Mouse (Mus musculus) limb, embryonic 15.5 days (tissue): ENCODE data around the gene Folr1. TPM values are rescaled to one million over a fixed set of nuclear protein-coding genes. Genes with fewer than 3 reads are reported as not detected.

Source experiments
- ATAC-seq: fragments of 200-750 bp; cut with Nextera tagmentation; 2 replicates; pipeline ENCODE4 v1.8.0; 2017; ENCODE audit warnings: low read depth, moderate TSS enrichment; ENCODE audit not compliant: insufficient number of reproducible peaks, low FRiP score, low TSS enrichment
- H3K27ac ChIP-seq: fragments of 300-500 bp; sonication (generic); 2 replicates; pipeline ENCODE4 v1.5.1; 2015; ENCODE audit warnings: moderate library complexity, mild to moderate bottlenecking, inconsistent platforms
- H3K27me3 ChIP-seq: fragments of 300-500 bp; sonication (generic); 2 replicates; pipeline ENCODE4 v1.6.1; 2015; ENCODE audit warnings: inconsistent platforms
- H3K36me3 ChIP-seq: fragments of 300-500 bp; sonication (generic); 2 replicates; pipeline ENCODE4 v1.6.1; 2015; ENCODE audit warnings: inconsistent platforms
- H3K4me1 ChIP-seq: fragments of 300-500 bp; sonication (generic); 2 replicates; pipeline ENCODE4 v1.6.1; 2015; ENCODE audit warnings: inconsistent platforms
- H3K4me2 ChIP-seq: fragments of 300-500 bp; sonication (generic); 2 replicates; pipeline ENCODE4 v1.6.1; 2015; ENCODE audit warnings: mild to moderate bottlenecking, inconsistent platforms
- H3K4me3 ChIP-seq: fragments of 300-500 bp; sonication (generic); 2 replicates; pipeline ENCODE4 v1.5.1; 2015; ENCODE audit warnings: mild to moderate bottlenecking, inconsistent platforms
- H3K9ac ChIP-seq: fragments of 300-500 bp; sonication (generic); 2 replicates; pipeline ENCODE4 v1.6.1; 2015; ENCODE audit warnings: inconsistent platforms
- H3K9me3 ChIP-seq: fragments of 300-500 bp; sonication (generic); 2 replicates; pipeline ENCODE4 v1.6.1; 2016; ENCODE audit warnings: inconsistent platforms
- WGBS: fragments of 180-500 bp; shearing (Covaris S2); methylation state at CpG from one replicate; pipeline ENCODE4 v1.1.7; 2015; 5-methylcytosine and 5-hydroxymethylcytosine counted together
- microRNA-seq: library from miRNA; unstranded; fragments of <30 nt; microRNA quantifications from one replicate; pipeline ENCODE4, GENCODE M21; 2016
- polyA plus RNA-seq: library from polyadenylated mRNA; unstranded; fragments of >200 nt; fragmentation: Nextera tagmentation; extraction: Ambion mirVana; gene quantifications from 2 replicates; pipeline ENCODE4 v1.2.1, GENCODE M21; 2015

The Folr1 gene
- polyA plus RNA-seq, 1 experiment from 2014 or later = 0.65 TPM

DNA sequence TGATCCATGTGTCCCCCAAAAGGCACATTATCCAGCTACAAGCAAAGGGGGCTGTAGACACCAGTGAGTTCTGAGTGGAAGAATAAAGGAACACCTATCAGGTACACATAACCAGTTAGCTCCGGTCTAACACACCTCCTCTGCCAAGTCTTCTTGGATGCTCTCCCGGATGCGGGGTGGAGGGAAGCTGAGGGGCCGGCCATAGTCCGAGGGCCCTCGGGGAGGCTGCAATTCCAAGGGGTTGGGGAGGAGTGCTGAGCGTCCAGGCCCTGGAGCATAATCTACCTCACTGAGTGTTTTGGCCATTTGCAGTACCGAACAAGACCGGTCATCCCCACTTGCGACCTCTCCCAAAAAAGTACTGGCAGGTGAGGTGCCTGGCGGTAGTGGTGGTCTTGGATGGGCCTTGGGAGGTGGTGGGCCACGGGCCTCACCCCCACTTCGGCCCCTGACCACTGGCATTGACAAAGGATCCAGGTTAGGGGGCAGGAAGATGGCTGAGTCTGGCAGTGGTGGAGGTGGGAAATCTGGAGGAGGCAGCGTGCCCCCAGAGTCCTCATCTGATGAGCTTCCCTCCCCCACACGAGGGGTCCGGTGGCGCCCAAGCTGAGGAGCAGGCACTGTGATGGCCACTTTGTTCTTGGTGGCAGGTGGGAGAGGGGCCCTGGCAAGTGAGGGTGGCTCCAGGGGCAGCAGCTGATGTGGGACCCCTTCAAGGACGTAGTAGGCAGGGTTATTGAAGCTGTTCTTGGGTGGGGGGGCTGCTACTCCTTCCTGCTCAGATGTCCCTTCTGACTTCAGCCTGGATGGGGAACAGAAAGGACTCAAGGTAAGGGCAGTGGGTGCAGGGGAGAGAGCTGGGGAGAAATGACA is 46.6 kb downstream of the Folr1 start:
- Histone ChIP-seq H3K9me3 (no peaks in the 10 kb centered on the region), H3K27ac (no peak overlapping the region), H3K36me3 (peaks cover 60% of the 10 kb centered on the region), H3K9ac (no peak overlapping the region), H3K4me1 (peaks cover 34% of the 10 kb centered on the region), H3K4me3 (no peak overlapping the region), H3K4me2 (no peak overlapping the region), H3K27me3 (peaks cover 45% of the 10 kb centered on the region)
- WGBS = 78% methylated on average over 18 of the region's 18 CpGs
- peak; percentile 26 for ATAC-seq

DNA sequence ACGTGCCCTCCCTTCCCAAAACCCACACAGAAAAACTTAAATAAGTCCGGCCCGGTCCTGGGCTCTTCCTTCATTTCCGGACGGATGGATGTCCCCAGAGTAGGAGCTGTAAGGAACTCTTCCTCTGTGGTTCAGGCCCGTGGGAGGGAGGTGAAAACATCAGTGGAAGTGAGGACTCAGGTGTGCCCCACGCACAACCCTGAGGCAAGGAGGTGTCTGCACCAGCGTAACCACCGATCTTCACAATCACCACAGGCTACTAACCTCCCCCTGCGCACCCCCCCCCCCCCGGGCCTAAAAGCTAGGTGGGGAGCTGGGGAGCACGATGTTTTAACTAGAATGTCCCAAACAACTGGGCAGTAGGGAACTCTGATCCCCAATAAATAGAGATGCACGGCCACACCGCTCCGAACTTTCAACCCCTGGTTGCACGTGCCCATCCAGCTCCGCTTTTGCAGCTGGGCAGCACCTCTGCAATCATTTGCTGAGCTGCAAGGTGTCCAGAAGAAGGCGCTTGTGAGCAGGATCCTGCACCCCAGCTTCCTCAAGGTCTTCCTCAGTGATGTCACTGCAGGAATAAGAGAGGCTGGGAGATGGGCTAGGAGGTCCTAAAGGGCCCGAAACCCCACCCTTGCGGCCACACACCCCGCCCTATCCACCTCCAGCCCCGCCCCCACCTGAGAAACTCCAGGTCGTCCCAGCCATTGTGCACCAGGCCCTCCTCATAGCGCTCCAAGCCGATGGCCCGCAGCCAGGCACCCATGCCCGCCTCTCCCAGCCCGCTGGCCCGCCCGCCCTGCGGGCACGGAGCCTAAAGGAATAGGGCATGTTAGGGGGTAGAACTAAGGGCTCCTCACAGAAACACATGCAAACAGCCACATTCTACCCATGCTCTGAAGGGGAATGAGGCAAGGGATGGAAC is 47.5 kb downstream of the Folr1 start:
- no peak overlapping the region for H3K27ac ChIP-seq
- peak; percentile 13; the same call in 1 of the 2 replicates for ATAC-seq
- H3K4me1 ChIP-seq = peaks cover 39% of the 10 kb centered on the region
- no peak overlapping the region for H3K4me3 ChIP-seq
- peaks cover 54% of the 10 kb centered on the region for H3K27me3 ChIP-seq
- H3K36me3 ChIP-seq = peaks cover 51% of the 10 kb centered on the region
- 35% methylated on average over 32 of the region's 32 CpGs for WGBS
- no peaks in the 10 kb centered on the region for H3K9me3 ChIP-seq
- no peak overlapping the region for H3K4me2 ChIP-seq
- no peak overlapping the region for H3K9ac ChIP-seq

DNA sequence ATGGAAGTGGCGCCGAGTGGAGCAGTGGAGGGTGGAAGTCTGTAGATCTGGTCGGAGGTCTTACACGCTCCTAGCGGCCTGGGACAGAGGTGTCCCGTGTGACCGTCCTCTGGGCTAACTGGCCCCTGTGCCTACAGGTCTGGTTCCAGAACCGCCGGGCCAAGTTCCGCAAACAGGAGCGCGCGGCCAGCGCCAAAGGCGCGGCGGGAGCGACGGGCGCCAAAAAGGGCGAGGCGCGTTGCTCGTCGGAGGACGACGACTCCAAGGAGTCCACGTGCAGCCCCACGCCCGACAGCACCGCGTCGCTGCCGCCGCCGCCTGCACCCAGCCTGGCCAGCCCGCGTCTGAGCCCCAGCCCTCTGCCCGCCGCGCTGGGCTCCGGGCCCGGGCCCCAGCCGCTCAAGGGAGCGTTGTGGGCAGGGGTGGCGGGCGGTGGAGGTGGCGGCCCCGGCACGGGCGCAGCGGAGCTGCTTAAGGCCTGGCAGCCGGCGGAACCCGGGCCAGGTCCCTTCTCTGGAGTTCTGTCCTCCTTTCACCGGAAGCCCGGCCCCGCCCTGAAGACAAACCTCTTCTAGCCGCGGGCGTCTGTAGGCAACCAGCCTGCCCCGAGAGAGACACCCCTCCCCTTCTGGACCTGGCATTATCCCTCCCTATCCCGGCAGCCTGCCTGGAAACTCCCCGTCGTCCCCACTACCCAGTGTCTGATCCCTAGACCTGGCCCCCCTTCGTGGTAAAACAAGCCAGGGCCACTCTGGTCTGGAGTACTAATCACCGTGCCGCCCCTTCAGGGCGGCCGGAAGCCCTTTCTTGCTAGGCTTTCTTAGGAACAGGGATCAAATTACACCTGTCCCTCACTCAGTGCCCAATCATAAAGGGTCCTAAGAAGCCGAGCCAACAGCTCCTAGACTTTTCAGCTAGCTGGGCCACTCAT is 48.8 kb downstream of the Folr1 start:
- H3K36me3 ChIP-seq = peaks cover 38% of the 10 kb centered on the region
- H3K27ac ChIP-seq = 0 out of 2 replicates have a peak overlapping the region, but pooled peaks have one; percentile 8
- H3K4me2 ChIP-seq = peak overlapping the region; percentile 95
- H3K9ac ChIP-seq = 0 out of 2 replicates have a peak overlapping the region, but pooled peaks have one; percentile 31
- peak; percentile 28; the same call in 1 of the 2 replicates for ATAC-seq
- no peaks in the 10 kb centered on the region for H3K9me3 ChIP-seq
- WGBS = under 1% methylated on average over 71 of the region's 71 CpGs
- peaks cover 67% of the 10 kb centered on the region for H3K27me3 ChIP-seq
- H3K4me1 ChIP-seq = peaks cover 43% of the 10 kb centered on the region
- peak overlapping the region; percentile 46 for H3K4me3 ChIP-seq

- Histone ChIP-seq H3K4me1 (peaks cover 43% of the 10 kb centered on the region), H3K36me3 (peaks cover 24% of the 10 kb centered on the region), H3K4me3 (peak overlapping the region; percentile 46), H3K27ac (no peak overlapping the region), H3K27me3 (peaks cover 76% of the 10 kb centered on the region), H3K9me3 (no peaks in the 10 kb centered on the region), H3K9ac (no peak overlapping the region), H3K4me2 (peak overlapping the region; percentile 95)
- WGBS = 3% methylated on average over 35 of the region's 35 CpGs
- ATAC-seq = no peak
These were observed 50.1 kb downstream of the Folr1 start for GRCm38 (mm10) chr7:101820295-101821030.

DNA sequence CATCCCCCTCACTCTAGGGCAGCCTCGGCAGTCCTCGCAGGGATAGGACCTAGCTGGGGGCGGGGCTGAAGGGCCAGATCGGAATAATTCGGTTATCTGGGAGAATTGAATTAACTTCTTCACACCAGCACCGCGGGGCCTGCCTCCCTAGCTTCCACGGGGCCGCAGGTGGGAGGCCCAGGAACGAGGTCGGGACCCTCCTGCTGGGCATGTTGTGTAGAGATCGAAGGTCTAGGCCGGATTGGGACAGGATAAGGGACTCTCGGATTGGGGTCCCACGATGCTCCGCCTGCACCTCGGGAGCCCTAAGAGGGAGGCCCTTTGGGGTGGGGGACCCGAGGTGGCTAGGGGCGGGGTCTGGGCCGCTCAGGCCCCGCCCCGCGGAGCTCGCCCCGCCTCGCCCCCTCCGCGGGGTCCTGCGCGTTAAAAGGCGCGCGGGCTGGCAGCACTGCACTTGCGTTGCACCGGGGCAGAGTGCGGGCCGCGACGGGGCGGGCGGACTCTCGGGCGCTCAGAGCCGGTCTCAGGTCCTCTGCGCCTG is 52.7 kb downstream of the Folr1 start, which contains the start of gene Phox2a:
Phox2a (plus strand) TSS at position 453 of the 541 bp plus-strand sequence.
- no peak within 1 kb of the TSS for H3K9ac ChIP-seq
- ATAC-seq = no peak; the same call in 1 of the 2 replicates
- no peaks in the 10 kb centered on the region for H3K36me3 ChIP-seq
- peak within 1 kb of the TSS; percentile 50 for H3K4me2 ChIP-seq
- peaks cover 78% of the 10 kb centered on the region for H3K27me3 ChIP-seq
- peak within 1 kb of the TSS; percentile 34 for H3K4me3 ChIP-seq
- H3K4me1 ChIP-seq = peaks cover 34% of the 10 kb centered on the region
- under 1% methylated on average over 44 of the region's 45 CpGs for WGBS
- no peaks in the 10 kb centered on the region for H3K9me3 ChIP-seq
- H3K27ac ChIP-seq = no peak within 1 kb of the TSS

Small RNA genes within 50 kb of the gene (microRNA-seq; reads per million reads assigned to microRNA genes)
- gene Gm22655 = not detected

Other genes with a start within 250 kb of the Folr1 start
- gene Clpb, start 207.2 kb downstream of the Folr1 start, polyA plus RNA-seq = 54.8 and 58.9 TPM in 2 replicates
- gene Phox2a, start 52.5 kb downstream of the Folr1 start, polyA plus RNA-seq = 0.14 and 0.23 TPM in 2 replicates
- gene Inppl1, start 32.6 kb downstream of the Folr1 start, polyA plus RNA-seq = 49.4 and 56.6 TPM in 2 replicates
- gene Folr2, start 13.6 kb downstream of the Folr1 start, polyA plus RNA-seq = 3.8 and 5.6 TPM in 2 replicates
- 54.5 and 56.5 TPM in 2 replicates for gene Anapc15, start 7.1 kb downstream of the Folr1 start, polyA plus RNA-seq
- gene Lamtor1, start 35.1 kb upstream of the Folr1 start, polyA plus RNA-seq = 166 and 174 TPM in 2 replicates
- 0.23 and 0.25 TPM in 2 replicates for gene Tomt, start 35.6 kb upstream of the Folr1 start, polyA plus RNA-seq
- gene Lrrc51, start 63.1 kb upstream of the Folr1 start, polyA plus RNA-seq = 8.8 and 11.5 TPM in 2 replicates
- 66.2 and 72.9 TPM in 2 replicates for gene Numa1, start 63.3 kb upstream of the Folr1 start, polyA plus RNA-seq
- gene Il18bp, start 147.9 kb upstream of the Folr1 start, polyA plus RNA-seq = 1.9 and 2.4 TPM in 2 replicates
- gene Rnf121, start 194.7 kb upstream of the Folr1 start, polyA plus RNA-seq = 30.8 and 32.8 TPM in 2 replicates
- gene Xndc1, start 194.7 kb upstream of the Folr1 start, polyA plus RNA-seq = 30.6 and 32.3 TPM in 2 replicates
- 1.5 and 1.6 TPM in 2 replicates for gene Xntrpc, start 194.9 kb upstream of the Folr1 start, polyA plus RNA-seq
- not detected in 2 replicates for gene Trpc2, start 212.3 kb upstream of the Folr1 start, polyA plus RNA-seq
- 14.9 and 38.9 TPM in 2 replicates for gene Art1, start 231.0 kb upstream of the Folr1 start, polyA plus RNA-seq
- 3.1 and 3.9 TPM in 2 replicates for gene Art5, start 238.7 kb upstream of the Folr1 start, polyA plus RNA-seq
- 0.15 TPM in 1 of 2 replicates, not detected in the other for gene Chrna10, start 246.0 kb upstream of the Folr1 start, polyA plus RNA-seq